Mouse (Mus musculus) embryonic facial prominence, embryonic 14.5 days (tissue): ENCODE results near the gene Acot1. TPM values are rescaled to one million over a fixed set of nuclear protein-coding genes. Genes with fewer than 3 reads are reported as not detected.
"Not testable (repeated sequence)": the region's sequence is repeated elsewhere in the genome, so short reads cannot be mapped to it uniquely, and the experiment has no call there.

Experiments
- ATAC-seq: fragments of 200-750 bp; cut with Nextera tagmentation; 2 replicates; pipeline ENCODE4 v1.8.0; 2017; ENCODE audit warnings: low read depth, moderate number of reproducible peaks, moderate TSS enrichment
- DNase-seq: peaks from one replicate; pipeline ENCODE4 v3.0.0-alpha.2; 2015; ENCODE audit warnings: low spot score
- H3K27ac ChIP-seq: fragments of 300-500 bp; sonication (generic); replicated peaks from 2 replicates; pipeline ENCODE4 v1.5.1; 2014; ENCODE audit warnings: low read depth, mild to moderate bottlenecking, low read length, moderate library complexity
- H3K27me3 ChIP-seq: fragments of 300-500 bp; sonication (generic); replicated peaks from 2 replicates; pipeline ENCODE4 v1.6.1; 2014; ENCODE audit warnings: low read length; ENCODE audit not compliant: control insufficient read depth, insufficient read depth
- H3K36me3 ChIP-seq: fragments of 300-500 bp; sonication (generic); 2 replicates; pipeline ENCODE4 v1.6.1; 2014; ENCODE audit warnings: low read length, mixed read lengths; ENCODE audit not compliant: control insufficient read depth, insufficient read depth
- H3K4me1 ChIP-seq: fragments of 300-500 bp; sonication (generic); 2 replicates; pipeline ENCODE4 v1.6.1; 2014; ENCODE audit warnings: antibody characterized with exemption, low read length; ENCODE audit not compliant: control insufficient read depth, insufficient read depth
- H3K4me2 ChIP-seq: fragments of 300-500 bp; sonication (generic); 2 replicates; pipeline ENCODE4 v1.6.1; 2014; ENCODE audit warnings: low read depth, mild to moderate bottlenecking, low read length, moderate library complexity, mixed read lengths
- H3K4me3 ChIP-seq: fragments of 300-500 bp; sonication (generic); 2 replicates; pipeline ENCODE4 v1.5.1; 2014; ENCODE audit warnings: low read depth, mild to moderate bottlenecking, low read length
- H3K9ac ChIP-seq: fragments of 300-500 bp; sonication (generic); 2 replicates; pipeline ENCODE4 v1.6.1; 2014; ENCODE audit warnings: low read depth, mild to moderate bottlenecking, low read length, moderate library complexity, mixed read lengths
- H3K9me3 ChIP-seq: fragments of 300-500 bp; sonication (generic); 2 replicates; pipeline ENCODE4 v1.6.1; 2016; ENCODE audit warnings: low read length; ENCODE audit not compliant: control insufficient read depth
- WGBS: fragments of 180-500 bp; shearing (Covaris S2); extraction: QIAGEN DNeasy Blood & Tissue Kit; methylation state at CpG from one replicate; pipeline ENCODE4 v1.1.7; 2014; 5-methylcytosine and 5-hydroxymethylcytosine counted together
- polyA plus RNA-seq: library from polyadenylated mRNA; unstranded; fragments of >200 nt; fragmentation: Nextera tagmentation; extraction: Ambion mirVana; gene quantifications from 2 replicates; pipeline ENCODE4 v1.2.1, GENCODE M21; 2014

Acot1 gene
- polyA plus RNA-seq, 1 experiment from 2014 or later = 40.2 TPM

DNA sequence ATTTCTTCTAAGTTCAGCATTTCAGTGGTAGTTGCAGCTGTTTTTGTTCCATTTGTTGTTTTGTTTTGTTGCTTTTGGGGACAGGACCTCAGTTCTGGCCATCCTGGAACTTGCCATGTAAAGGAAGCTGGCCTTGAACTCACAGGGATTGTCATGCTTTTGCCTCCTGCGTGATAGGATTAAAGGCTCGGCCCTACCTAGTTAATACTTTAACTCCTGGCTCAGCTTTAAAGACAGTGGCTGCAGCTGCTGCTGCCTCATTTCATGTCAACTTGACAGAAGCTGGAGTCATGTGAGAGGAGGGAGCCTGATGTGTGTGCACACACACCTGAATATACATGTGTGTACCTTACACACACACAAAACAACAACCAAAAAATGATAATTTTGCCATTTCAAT is 34.8 kb downstream of the Acot1 start:
- H3K9me3 ChIP-seq = peaks cover 18% of the 10 kb centered on the region
- no peak for ATAC-seq
- no peak overlapping the region for H3K27ac ChIP-seq
- H3K36me3 ChIP-seq = no peaks in the 10 kb centered on the region
- H3K27me3 ChIP-seq = no peaks in the 10 kb centered on the region
- no peak overlapping the region for H3K4me2 ChIP-seq
- H3K4me1 ChIP-seq = no peaks in the 10 kb centered on the region
- DNase-seq = no peak
- no peak overlapping the region for H3K9ac ChIP-seq
- H3K4me3 ChIP-seq = no peak overlapping the region
- 71% methylated on average over 2 of the region's 2 CpGs for WGBS

DNA sequence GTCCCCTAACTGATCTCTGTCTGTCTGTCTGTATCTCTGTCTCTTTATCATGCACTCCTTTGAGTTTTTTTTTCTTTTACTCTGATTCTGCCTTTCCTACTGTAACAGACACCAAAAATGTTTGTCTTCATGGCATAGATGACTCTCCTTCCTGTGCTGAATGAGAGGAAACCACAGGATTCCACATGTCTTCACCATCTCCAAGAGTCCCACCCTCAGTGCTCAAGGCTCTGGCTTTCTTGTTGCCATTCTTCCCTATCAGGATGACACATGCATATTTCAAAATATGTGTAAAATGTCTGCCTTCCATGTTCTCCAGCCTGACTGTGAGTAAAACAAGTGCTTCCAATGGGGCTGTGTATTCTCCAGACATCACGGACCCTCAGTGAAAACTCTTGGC is 37.6 kb downstream of the Acot1 start:
- Histone ChIP-seq H3K4me2 (no peak overlapping the region), H3K9me3 (peaks cover 11% of the 10 kb centered on the region), H3K4me3 (no peak overlapping the region), H3K4me1 (no peaks in the 10 kb centered on the region), H3K36me3 (no peaks in the 10 kb centered on the region), H3K9ac (no peak overlapping the region), H3K27me3 (no peaks in the 10 kb centered on the region), H3K27ac (no peak overlapping the region)
- no peak for DNase-seq
- 97% methylated on average over 1 of the region's 1 CpGs for WGBS
- ATAC-seq = no peak

DNA sequence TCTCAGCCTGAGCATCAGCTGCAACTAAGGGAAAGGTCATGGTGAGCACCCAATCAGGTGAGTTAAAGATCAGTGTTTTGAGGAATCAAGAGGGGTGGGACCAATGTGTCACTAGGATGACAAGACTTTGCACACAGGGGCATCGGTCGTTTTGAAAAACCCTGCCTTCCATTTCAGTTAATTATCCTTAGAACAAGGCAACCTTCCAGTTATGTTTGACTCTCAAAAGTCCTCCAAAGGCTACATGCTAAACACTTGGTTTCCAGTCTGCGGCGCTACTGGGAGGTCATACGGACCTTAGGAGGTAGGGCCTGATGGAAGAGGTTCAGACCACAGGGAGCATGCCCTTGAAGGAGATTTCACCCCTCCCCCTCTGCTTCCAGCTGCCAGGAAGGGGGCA is 41.5 kb downstream of the Acot1 start:
- not testable (repeated sequence) for H3K9ac ChIP-seq, DNase-seq, H3K4me1 ChIP-seq, H3K36me3 ChIP-seq, H3K4me2 ChIP-seq, H3K27ac ChIP-seq, ATAC-seq, H3K4me3 ChIP-seq
- 89% methylated on average over 5 of the region's 5 CpGs for WGBS
- Histone ChIP-seq H3K27me3 (peaks cover 18% of the 10 kb centered on the region; the same call in 1 of the 2 replicates), H3K9me3 (peaks cover 11% of the 10 kb centered on the region)

DNA sequence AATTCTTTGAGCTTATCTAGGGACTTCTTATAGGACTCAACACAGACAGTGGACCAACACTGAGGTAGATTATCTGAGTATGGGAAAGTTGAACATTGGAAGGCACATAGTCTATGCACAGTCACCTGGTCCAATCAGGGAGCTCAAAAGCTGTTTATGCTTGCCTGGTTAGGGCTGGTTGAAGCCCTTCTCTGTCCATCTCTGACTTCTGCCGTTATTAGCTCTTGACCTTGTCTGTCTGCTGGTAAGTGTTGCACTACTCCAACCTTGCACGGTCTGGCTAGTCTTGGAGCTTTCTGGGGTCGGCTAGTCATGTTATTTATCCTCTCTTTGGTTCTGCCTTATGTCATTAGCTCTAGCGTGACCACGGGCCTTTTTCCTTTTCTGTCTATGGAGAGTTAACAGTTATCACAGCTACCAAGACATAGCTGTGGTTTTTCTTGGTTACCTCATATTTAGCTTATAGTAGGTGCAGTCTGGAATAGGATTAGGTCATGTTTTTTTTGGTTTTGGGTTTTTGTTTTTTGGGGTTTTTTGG is 42.7 kb downstream of the Acot1 start, which contains the start of gene Acot3:
TSS of gene Acot3 (plus strand) at position 208 of the 538 bp plus-strand sequence.
- H3K4me3 ChIP-seq = no peak within 1 kb of the TSS
- H3K4me2 ChIP-seq = no peak within 1 kb of the TSS
- no peak within 1 kb of the TSS for H3K9ac ChIP-seq

DNA sequence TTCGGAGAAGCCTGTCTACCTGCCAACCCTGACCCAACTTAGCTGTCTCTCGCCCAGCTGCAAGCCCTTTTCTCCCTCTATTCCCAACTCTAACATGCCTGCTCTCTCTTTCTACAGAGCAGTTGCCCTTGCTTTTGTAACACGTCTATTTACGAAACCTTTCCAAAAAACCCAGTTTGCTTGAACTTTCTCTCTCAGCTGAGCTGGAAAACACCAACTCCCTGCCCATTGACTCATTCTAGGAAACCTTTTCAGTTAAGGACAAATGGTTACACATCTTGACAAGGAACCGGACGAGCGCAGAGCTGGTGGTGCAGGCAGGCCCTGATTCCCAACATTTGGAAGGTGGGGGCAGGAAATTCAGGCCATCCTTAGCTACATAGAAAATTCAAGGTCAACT is 43.3 kb downstream of the Acot1 start:
- 91% methylated on average over 7 of the region's 7 CpGs for WGBS
- H3K9me3 ChIP-seq = peaks cover 11% of the 10 kb centered on the region
- H3K27ac ChIP-seq = no peak overlapping the region
- H3K4me3 ChIP-seq = no peak overlapping the region
- H3K27me3 ChIP-seq = peaks cover 18% of the 10 kb centered on the region; the same call in 1 of the 2 replicates
- DNase-seq (no peak), ATAC-seq (no peak)
- H3K36me3 ChIP-seq = no peaks in the 10 kb centered on the region
- no peak overlapping the region for H3K4me2 ChIP-seq
- H3K9ac ChIP-seq = no peak overlapping the region
- H3K4me1 ChIP-seq = no peaks in the 10 kb centered on the region

More for the DNA sequence above, 42.7 kb downstream of the Acot1 start, which contains the start of gene Acot3:
- DNase-seq (no peak), ATAC-seq (no peak)
- no peaks in the 10 kb centered on the region for H3K4me1 ChIP-seq
- H3K9me3 ChIP-seq = peaks cover 11% of the 10 kb centered on the region
- WGBS = 76% methylated on average over 5 of the region's 5 CpGs
- peaks cover 18% of the 10 kb centered on the region; the same call in 1 of the 2 replicates for H3K27me3 ChIP-seq
- no peaks in the 10 kb centered on the region for H3K36me3 ChIP-seq
- no peak within 1 kb of the TSS for H3K27ac ChIP-seq

DNA sequence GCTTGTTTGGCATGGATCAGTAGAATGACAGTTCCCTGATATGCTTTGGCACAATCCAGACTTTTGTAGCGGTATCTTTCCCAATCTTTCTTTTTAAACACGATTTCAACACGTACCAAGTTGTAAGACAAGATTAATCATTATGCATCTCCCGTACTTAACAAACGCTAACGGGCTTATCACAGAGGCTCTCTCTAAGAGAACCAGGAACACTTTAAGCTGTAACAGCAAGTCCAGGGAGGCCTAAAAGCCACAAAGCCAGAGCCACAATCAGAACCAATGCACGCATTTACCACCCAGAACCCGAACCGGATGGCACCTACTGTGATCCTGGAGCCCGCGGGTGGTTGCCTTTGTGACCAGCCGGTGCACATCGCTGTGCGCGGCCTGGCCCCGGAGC is 43.9 kb downstream of the Acot1 start:
- H3K27ac ChIP-seq = no peak overlapping the region
- H3K4me3 ChIP-seq = peak overlapping the region; percentile 44
- no peaks in the 10 kb centered on the region for H3K4me1 ChIP-seq
- H3K27me3 ChIP-seq = peaks cover 18% of the 10 kb centered on the region; the same call in 1 of the 2 replicates
- peak overlapping the region; percentile 52 for H3K9ac ChIP-seq
- peaks cover 8% of the 10 kb centered on the region for H3K9me3 ChIP-seq
- WGBS = 16% methylated on average over 12 of the region's 16 CpGs
- DNase-seq (no peak), ATAC-seq (no peak)
- no peaks in the 10 kb centered on the region for H3K36me3 ChIP-seq
- peak overlapping the region; percentile 75 for H3K4me2 ChIP-seq

DNA sequence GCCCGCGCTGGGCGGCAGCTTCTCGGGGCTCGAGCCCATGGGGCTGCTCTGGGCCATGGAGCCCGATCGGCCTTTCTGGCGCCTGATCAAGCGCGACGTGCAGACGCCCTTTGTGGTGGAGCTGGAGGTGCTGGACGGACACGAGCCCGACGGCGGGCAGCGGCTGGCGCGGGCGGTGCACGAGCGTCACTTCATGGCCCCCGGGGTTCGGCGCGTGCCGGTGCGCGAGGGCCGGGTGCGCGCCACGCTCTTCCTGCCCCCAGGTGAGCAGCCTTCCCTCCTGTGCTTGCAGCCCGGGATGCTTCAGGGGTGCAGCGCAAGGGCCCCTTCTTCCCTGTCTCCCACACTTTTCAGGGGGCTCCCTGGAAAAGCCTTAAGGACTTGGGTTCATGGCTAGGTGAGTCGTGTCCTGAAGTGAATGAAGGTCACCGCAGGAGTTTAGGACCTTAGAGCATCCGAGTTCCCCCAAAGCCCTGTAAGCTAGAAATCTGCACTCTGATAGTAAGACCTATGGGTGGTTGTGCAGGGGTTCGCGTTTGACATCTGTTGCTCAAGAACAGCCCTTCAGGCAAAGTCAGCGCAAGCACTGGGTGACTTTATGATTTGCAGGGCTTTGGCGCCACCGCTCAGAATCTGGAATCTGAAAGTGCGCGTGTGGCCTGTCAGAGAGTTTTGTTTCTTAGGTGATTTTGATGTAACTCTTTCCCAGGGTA is 44.5 kb downstream of the Acot1 start:
- H3K4me3 ChIP-seq = peak overlapping the region; percentile 44
- H3K27me3 ChIP-seq = peaks cover 18% of the 10 kb centered on the region; the same call in 1 of the 2 replicates
- H3K9ac ChIP-seq = peak overlapping the region; percentile 52
- H3K27ac ChIP-seq = no peak overlapping the region
- H3K36me3 ChIP-seq = no peaks in the 10 kb centered on the region
- ATAC-seq = no peak
- peak overlapping the region; percentile 75 for H3K4me2 ChIP-seq
- no peaks in the 10 kb centered on the region for H3K4me1 ChIP-seq
- 5% methylated on average over 11 of the region's 46 CpGs for WGBS
- DNase-seq = peak; percentile 55
- peaks cover under 1% of the 10 kb centered on the region for H3K9me3 ChIP-seq

DNA sequence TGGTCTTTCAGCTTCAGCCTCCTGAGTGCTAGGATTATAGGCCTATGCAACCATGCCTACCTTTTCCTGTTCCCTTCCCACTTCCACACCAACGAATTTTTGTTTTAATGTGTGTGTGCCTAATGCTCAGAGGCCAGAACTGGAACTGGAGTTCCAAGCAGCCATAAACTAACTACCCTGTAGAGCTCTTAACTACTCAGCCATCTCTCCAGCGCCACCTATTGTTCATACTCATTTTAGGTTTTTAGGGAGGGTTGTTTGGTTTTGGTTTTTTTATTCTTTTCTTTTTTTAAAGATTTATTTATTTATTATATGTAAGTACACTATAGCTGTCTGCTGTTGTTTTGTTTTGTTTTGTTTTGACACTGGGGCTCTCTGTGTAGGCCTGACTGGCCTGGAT is 51.7 kb downstream of the Acot1 start:
- DNase-seq (no peak), ATAC-seq (no peak)
- H3K4me1 ChIP-seq = no peaks in the 10 kb centered on the region
- H3K27ac ChIP-seq = no peak overlapping the region
- no peak overlapping the region for H3K4me2 ChIP-seq
- H3K36me3 ChIP-seq = no peaks in the 10 kb centered on the region
- no peak overlapping the region for H3K9ac ChIP-seq
- H3K4me3 ChIP-seq = no peak overlapping the region
- WGBS = 38% methylated on average over 2 of the region's 2 CpGs
- H3K9me3 ChIP-seq = 0 out of 2 replicates have a peak, but pooled peaks cover 3% of the 10 kb centered on the region
- H3K27me3 ChIP-seq = no peaks in the 10 kb centered on the region
